Mouse (Mus musculus): ENCODE measurements around the gene Gpr142. TPM values are rescaled to one million over a fixed set of nuclear protein-coding genes. Genes with fewer than 3 reads are reported as not detected.

The Gpr142 gene
- polyA plus RNA-seq (2014; fragmentation: Nextera tagmentation; extraction: Ambion mirVana) = not detected in 2 replicates

GRCm38 (mm10) chr11:114798624-114799023 lies at the start of gene Gpr142:
Gene Gpr142, plus strand, starts transcription at chr11:114798924.
- no peak within 1 kb of the TSS for H3K4me3 ChIP-seq (ENCODE audit: low read depth, low read length)
- no peak within 1 kb of the TSS for H3K9ac ChIP-seq (ENCODE audit: low read length)
- no peaks in the 10 kb centered on the region for H3K9me3 ChIP-seq (replicated peaks; ENCODE audit: control insufficient read depth, low read length)
- no peaks in the 10 kb centered on the region for H3K27me3 ChIP-seq (replicated peaks; ENCODE audit: control insufficient read depth, insufficient read depth, low read length)
- peaks cover 38% of the 10 kb centered on the region for H3K4me1 ChIP-seq (ENCODE audit: control insufficient read depth, insufficient read depth, low read length)
- WGBS = 95% methylated on average over 3 of the region's 3 CpGs
- no peak within 1 kb of the TSS for H3K27ac ChIP-seq (ENCODE audit: low read depth, low read length)
- no peaks in the 10 kb centered on the region for H3K36me3 ChIP-seq (ENCODE audit: control insufficient read depth, insufficient read depth, low read length)
- DNase-seq (ENCODE audit: low spot score) (no peak), ATAC-seq (no peak)
- H3K4me2 ChIP-seq (ENCODE audit: low read length) = no peak within 1 kb of the TSS

DNA sequence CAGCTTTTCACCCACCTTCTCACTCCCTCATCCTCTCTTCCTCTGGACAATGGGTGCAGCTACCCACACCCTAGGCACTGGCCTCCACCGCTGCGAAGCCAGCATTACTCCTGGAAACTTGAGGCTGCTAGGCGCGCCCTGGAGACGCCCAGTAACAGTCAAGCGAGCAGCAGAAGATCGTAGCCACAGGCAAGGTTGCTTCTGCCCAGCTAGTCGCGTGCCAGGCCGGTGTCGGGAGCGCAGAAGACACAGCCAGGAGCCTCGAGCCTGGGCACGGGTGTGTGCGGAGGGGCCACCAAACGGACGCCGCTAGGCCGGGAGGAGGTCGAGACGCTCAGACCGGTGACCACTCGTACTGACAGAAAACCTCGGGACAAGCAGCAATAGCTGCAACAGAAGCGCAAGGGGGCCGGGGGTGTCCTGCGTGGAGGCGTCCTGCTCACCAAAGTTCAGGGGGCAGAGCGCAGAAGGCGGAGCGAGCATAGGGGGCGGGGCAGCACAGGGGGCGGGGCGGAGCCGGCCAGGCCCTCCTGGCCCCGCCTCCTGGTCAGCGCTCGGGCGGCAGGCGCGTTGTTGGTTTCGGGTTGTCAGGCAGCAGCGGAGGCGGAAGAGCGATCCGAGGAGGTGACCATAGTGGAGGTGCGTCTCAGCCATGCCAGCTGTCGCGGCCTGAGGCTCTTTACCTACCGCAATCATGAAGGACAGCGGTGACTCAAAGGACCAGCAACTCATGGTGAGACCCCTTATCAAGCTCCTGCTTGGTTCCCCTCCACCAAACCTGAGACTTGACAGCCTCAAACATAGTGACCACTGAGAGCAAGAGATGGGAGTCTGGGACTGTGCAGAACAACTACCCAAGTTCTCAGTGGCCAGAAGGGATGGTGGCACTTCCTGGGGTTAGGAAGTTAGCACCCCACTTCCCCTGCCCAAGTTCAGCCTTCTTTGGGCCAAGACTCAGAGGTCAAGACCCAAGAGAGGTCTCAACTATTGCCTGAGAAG lies 33.6 kb upstream of the Gpr142 start, which contains the start of gene Kif19a:
Kif19a (plus strand) TSS at position 569 of the 999 bp plus-strand sequence.
- 2% methylated on average over 50 of the region's 51 CpGs for WGBS
- DNase-seq (ENCODE audit: low spot score) = peak; percentile 61
- peak within 1 kb of the TSS; percentile 68 for H3K4me2 ChIP-seq (ENCODE audit: low read length)

GRCm38 (mm10) chr11:114769911-114770310 lies 28.8 kb upstream of the Gpr142 start:
- DNase-seq (ENCODE audit: low spot score) (no peak), ATAC-seq (no peak)
- no peak overlapping the region for H3K4me2 ChIP-seq (ENCODE audit: low read length)
- no peak overlapping the region for H3K4me3 ChIP-seq (ENCODE audit: low read depth, low read length)
- H3K27ac ChIP-seq (ENCODE audit: low read depth, low read length) = no peak overlapping the region
- H3K4me1 ChIP-seq (ENCODE audit: control insufficient read depth, insufficient read depth, low read length) = no peaks in the 10 kb centered on the region; the same call in 1 of the 2 replicates
- H3K9ac ChIP-seq (ENCODE audit: low read length) = no peak overlapping the region
- no peaks in the 10 kb centered on the region for H3K9me3 ChIP-seq (replicated peaks; ENCODE audit: control insufficient read depth, low read length)
- H3K36me3 ChIP-seq (ENCODE audit: control insufficient read depth, insufficient read depth, low read length) = no peaks in the 10 kb centered on the region
- 37% methylated on average over 6 of the region's 6 CpGs for WGBS
- no peaks in the 10 kb centered on the region for H3K27me3 ChIP-seq (replicated peaks; ENCODE audit: control insufficient read depth, insufficient read depth, low read length)

More for the DNA sequence above, 33.6 kb upstream of the Gpr142 start, which contains the start of gene Kif19a:
- Histone ChIP-seq H3K4me1 (ENCODE audit: control insufficient read depth, insufficient read depth, low read length) (no peaks in the 10 kb centered on the region; the same call in 1 of the 2 replicates), H3K27ac (ENCODE audit: low read depth, low read length) (no peak within 1 kb of the TSS), H3K27me3 (replicated peaks; ENCODE audit: control insufficient read depth, insufficient read depth, low read length) (0 out of 2 replicates have a peak, but pooled peaks cover 3% of the 10 kb centered on the region), H3K4me3 (ENCODE audit: low read depth, low read length) (peak within 1 kb of the TSS; percentile 36), H3K9me3 (replicated peaks; ENCODE audit: control insufficient read depth, low read length) (no peaks in the 10 kb centered on the region), H3K9ac (ENCODE audit: low read length) (peak within 1 kb of the TSS; percentile 36; the same call in 1 of the 2 replicates), H3K36me3 (ENCODE audit: control insufficient read depth, insufficient read depth, low read length) (no peaks in the 10 kb centered on the region)
- peak; percentile 60 for ATAC-seq

GRCm38 (mm10) chr11:114771896-114772295 lies 26.8 kb upstream of the Gpr142 start:
- H3K9ac ChIP-seq (ENCODE audit: low read length) = no peak overlapping the region
- no peaks in the 10 kb centered on the region for H3K36me3 ChIP-seq (ENCODE audit: control insufficient read depth, insufficient read depth, low read length)
- H3K4me2 ChIP-seq (ENCODE audit: low read length) = no peak overlapping the region
- H3K9me3 ChIP-seq (replicated peaks; ENCODE audit: control insufficient read depth, low read length) = no peaks in the 10 kb centered on the region
- no peaks in the 10 kb centered on the region for H3K4me1 ChIP-seq (ENCODE audit: control insufficient read depth, insufficient read depth, low read length)
- ATAC-seq (no peak), DNase-seq (ENCODE audit: low spot score) (no peak)
- no peaks in the 10 kb centered on the region for H3K27me3 ChIP-seq (replicated peaks; ENCODE audit: control insufficient read depth, insufficient read depth, low read length)
- no peak overlapping the region for H3K4me3 ChIP-seq (ENCODE audit: low read depth, low read length)
- WGBS = 55% methylated on average over 2 of the region's 2 CpGs
- H3K27ac ChIP-seq (ENCODE audit: low read depth, low read length) = no peak overlapping the region

GRCm38 (mm10) chr11:114780076-114780475 lies 18.6 kb upstream of the Gpr142 start:
- 53% methylated on average over 9 of the region's 9 CpGs for WGBS

DNA sequence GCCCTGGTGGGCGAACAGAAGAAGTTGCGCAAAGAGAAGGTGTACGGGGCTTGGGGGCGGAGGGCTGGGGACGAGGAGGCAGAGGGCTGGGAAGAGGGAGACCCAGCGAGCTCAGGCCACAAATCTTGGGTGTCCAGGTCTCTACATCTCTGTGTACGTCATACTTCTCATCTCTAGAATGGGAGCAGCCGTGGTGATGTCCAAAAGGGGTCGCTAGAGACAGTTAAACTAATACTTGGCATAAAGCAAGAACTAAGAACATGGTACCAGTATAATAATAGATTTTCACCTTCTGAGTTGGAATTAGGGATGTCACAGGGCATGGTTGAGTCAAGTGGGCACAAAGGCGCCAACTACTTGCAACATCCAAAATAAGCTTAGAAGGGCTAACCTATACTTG lies 12.8 kb upstream of the Gpr142 start:
- no peak; the same call in 1 of the 2 replicates for ATAC-seq
- Histone ChIP-seq H3K9me3 (replicated peaks; ENCODE audit: control insufficient read depth, low read length) (no peaks in the 10 kb centered on the region), H3K4me2 (ENCODE audit: low read length) (peak overlapping the region; percentile 60), H3K27ac (ENCODE audit: low read depth, low read length) (no peak overlapping the region), H3K27me3 (replicated peaks; ENCODE audit: control insufficient read depth, insufficient read depth, low read length) (peaks cover 16% of the 10 kb centered on the region), H3K4me3 (ENCODE audit: low read depth, low read length) (peak overlapping the region; percentile 27), H3K4me1 (ENCODE audit: control insufficient read depth, insufficient read depth, low read length) (peaks cover 4% of the 10 kb centered on the region), H3K36me3 (ENCODE audit: control insufficient read depth, insufficient read depth, low read length) (no peaks in the 10 kb centered on the region), H3K9ac (ENCODE audit: low read length) (peak overlapping the region; percentile 56)
- peak; percentile 37 for DNase-seq (ENCODE audit: low spot score)
- 46% methylated on average over 10 of the region's 10 CpGs for WGBS

More at GRCm38 (mm10) chr11:114780076-114780475, 18.6 kb upstream of the Gpr142 start:
- Histone ChIP-seq H3K27me3 (replicated peaks; ENCODE audit: control insufficient read depth, insufficient read depth, low read length) (no peaks in the 10 kb centered on the region), H3K4me2 (ENCODE audit: low read length) (no peak overlapping the region), H3K9ac (ENCODE audit: low read length) (no peak overlapping the region), H3K27ac (ENCODE audit: low read depth, low read length) (no peak overlapping the region), H3K4me3 (ENCODE audit: low read depth, low read length) (no peak overlapping the region), H3K36me3 (ENCODE audit: control insufficient read depth, insufficient read depth, low read length) (no peaks in the 10 kb centered on the region), H3K9me3 (replicated peaks; ENCODE audit: control insufficient read depth, low read length) (no peaks in the 10 kb centered on the region), H3K4me1 (ENCODE audit: control insufficient read depth, insufficient read depth, low read length) (0 out of 2 replicates have a peak, but pooled peaks cover 4% of the 10 kb centered on the region)
- DNase-seq (ENCODE audit: low spot score) = no peak
- no peak for ATAC-seq

DNA sequence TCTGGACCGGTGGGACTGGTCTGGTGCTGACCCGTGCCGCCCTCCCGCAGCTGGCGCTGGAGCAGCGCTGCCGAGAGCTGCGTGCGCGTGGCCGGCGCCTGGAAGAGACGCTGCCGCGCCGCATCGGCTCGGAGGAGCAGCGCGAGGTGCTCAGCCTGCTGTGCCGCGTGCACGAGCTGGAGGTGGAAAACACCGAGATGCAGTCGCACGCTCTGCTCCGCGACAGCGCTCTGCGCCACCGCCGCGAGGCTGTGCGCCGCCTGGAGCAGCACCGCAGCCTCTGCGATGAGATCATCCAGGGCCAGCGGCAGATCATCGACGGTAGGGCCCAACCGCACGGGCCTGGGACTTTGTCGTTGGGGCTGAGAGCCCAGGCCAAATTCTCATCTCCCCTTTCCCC lies 12.4 kb upstream of the Gpr142 start:
- peak overlapping the region; percentile 56 for H3K9ac ChIP-seq (ENCODE audit: low read length)
- no peaks in the 10 kb centered on the region for H3K9me3 ChIP-seq (replicated peaks; ENCODE audit: control insufficient read depth, low read length)
- peaks cover 16% of the 10 kb centered on the region for H3K27me3 ChIP-seq (replicated peaks; ENCODE audit: control insufficient read depth, insufficient read depth, low read length)
- peak; percentile 82 for DNase-seq (ENCODE audit: low spot score)
- H3K4me1 ChIP-seq (ENCODE audit: control insufficient read depth, insufficient read depth, low read length) = peaks cover 5% of the 10 kb centered on the region
- H3K4me2 ChIP-seq (ENCODE audit: low read length) = peak overlapping the region; percentile 60
- 1% methylated on average over 43 of the region's 43 CpGs for WGBS
- no peaks in the 10 kb centered on the region for H3K36me3 ChIP-seq (ENCODE audit: control insufficient read depth, insufficient read depth, low read length)
- H3K4me3 ChIP-seq (ENCODE audit: low read depth, low read length) = peak overlapping the region; percentile 27
- H3K27ac ChIP-seq (ENCODE audit: low read depth, low read length) = no peak overlapping the region
- peak; percentile 77 for ATAC-seq

DNA sequence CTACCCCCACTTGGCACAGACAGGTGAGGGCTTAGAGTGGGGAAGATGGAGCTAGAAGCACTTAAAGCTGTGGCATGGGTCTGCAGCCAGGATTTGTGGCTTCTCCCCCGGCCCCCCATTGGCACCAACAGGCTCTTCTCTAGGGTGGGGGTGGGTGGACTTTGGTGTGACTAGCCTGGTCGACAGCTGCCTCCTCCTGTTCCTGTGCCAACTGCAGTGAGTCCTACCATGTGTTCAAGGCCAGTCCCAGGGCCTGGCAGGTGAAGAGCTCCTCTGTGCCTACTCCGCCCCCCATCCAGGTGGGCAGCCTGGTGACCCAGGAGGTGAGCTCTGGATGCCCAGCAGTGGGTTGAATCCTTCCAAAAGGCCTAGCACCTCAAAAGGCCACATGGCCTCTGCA lies 11.1 kb upstream of the Gpr142 start:
- Histone ChIP-seq H3K9me3 (replicated peaks; ENCODE audit: control insufficient read depth, low read length) (no peaks in the 10 kb centered on the region), H3K27ac (ENCODE audit: low read depth, low read length) (no peak overlapping the region), H3K27me3 (replicated peaks; ENCODE audit: control insufficient read depth, insufficient read depth, low read length) (peaks cover 16% of the 10 kb centered on the region), H3K4me3 (ENCODE audit: low read depth, low read length) (no peak overlapping the region), H3K4me2 (ENCODE audit: low read length) (no peak overlapping the region), H3K9ac (ENCODE audit: low read length) (no peak overlapping the region), H3K4me1 (ENCODE audit: control insufficient read depth, insufficient read depth, low read length) (peaks cover 13% of the 10 kb centered on the region), H3K36me3 (ENCODE audit: control insufficient read depth, insufficient read depth, low read length) (no peaks in the 10 kb centered on the region)
- 76% methylated on average over 3 of the region's 3 CpGs for WGBS
- DNase-seq (ENCODE audit: low spot score) (no peak), ATAC-seq (no peak)

All from forebrain, embryonic 14.5 days (tissue).